Mouse (Mus musculus) right cerebral cortex, adult 2 months (tissue): Measurements from ENCODE around the gene Tmod1.

Source experiments
- DNase-seq, 2 experiments: peaks; one replicate each; pipeline ENCODE4 v3.0.0; 2021 to 2022; ENCODE audit warnings: low spot score in 2 of 2

The Tmod1 gene

GRCm38 (mm10) chr4:46038892-46039751 is at the start of gene Tmod1:
Gene Tmod1, plus strand, starts transcription at chr4:46038935.
- peak; percentile 62 to 72 for DNase-seq

DNA sequence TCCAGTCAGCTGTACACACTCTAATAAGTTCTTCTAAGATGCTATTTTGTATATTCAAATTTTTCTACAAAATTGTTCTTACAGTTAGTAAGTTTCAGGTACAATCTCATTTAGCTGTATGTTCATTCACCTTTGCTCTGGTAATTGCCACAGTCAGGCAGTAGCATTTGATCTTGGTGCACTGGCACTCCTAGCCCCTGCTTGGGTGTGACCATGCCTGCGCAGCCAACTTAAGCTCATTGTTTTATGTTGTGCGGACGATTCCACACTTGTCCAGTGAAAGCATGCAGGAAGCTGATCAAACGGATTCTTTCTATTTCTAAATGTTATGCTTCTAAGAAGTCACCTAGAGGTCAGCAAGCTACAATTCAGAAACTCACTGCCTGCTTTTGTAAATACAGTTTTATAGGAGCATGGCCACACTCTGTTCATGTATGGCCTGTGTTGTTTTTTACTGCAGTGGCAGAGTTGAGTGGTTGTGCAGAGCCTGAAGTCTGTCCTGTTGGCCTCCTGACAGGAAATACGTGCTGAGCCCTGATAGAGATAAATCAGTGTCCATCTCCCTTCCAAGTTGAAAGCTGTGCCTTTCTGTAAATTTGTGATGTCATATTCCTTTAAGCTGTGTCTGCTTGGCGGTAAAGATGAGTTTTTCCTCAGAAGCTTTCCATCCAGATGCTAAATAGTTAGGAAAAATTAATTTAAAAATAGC is 48.2 kb upstream of the Tmod1 start:
- DNase-seq, result no peak

- peak; percentile 12 to 14 for DNase-seq
Measured at GRCm38 (mm10) chr4:45998536-45998935, 40.2 kb upstream of the Tmod1 start.

DNA sequence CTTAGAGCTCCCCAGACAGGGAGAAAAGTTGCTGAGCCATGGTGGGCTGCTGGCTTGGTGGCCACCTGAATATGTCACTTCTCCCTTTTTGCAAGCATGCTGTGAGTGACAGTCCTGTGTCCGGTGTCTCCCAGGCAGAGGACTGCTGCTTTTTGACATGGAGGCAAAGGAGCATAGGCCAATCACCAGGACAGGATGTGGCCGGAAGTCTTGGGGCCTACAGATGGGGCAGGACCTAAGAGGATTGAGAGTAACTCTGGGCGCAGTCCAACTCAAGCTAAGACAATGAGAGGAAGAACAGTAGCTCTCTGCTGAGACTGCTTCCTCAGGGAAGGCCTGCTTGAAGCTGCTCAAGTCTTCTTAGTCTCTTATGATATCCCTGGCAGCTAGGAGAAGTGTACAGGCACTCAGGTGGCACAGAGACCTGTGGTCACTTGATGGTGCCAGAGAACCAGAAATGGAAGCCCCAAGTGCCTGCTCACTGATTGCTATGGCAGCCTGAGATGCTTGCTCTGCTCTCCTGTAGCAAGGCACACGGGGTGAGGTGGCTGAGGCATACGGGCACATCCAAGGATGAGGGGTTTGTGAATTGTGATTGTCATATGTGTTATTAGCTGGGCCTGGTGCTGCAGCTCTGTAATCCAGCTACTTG is 30.5 kb upstream of the Tmod1 start:
- DNase-seq, result no peak

DNA sequence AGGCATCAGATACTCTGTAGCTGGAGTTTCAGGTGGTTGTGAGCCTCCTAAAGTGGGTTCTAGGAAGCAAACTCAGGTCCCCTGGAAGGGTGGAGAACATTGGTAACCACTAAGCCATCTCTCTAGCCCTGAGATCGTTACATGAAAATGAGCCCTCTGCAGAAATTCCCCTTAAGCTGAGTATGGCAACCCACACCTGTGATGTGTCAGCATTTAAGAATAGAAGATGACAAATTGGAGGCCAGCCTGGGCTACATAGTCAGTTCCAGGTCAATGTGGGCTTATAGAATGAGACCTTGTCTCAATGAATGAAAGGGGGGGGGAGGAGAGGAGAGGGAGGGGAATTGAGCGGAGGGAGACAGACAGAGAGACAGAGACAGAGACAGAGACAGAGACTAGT is 27.0 kb upstream of the Tmod1 start:
- no peak for DNase-seq

DNA sequence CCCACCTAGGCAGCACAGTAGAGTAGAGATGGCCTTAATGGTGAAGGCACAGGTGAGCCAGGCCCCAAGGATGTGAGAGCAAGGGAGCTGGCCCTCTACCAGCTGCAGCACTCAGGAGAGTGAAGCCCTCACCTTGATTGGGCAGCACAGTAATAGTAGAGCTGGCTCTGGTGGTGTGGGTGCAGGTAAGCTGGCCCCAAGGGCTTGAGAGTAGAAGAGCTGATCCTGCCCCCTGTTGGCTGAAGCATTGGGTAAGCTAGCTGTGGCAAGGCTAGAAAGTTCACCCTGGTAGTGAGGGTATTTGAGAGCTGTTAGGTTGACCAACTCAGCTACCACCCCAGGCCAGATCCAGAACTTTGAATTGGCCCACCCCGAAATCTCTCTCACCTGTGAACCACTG is 23.1 kb upstream of the Tmod1 start:
- no peak for DNase-seq

DNA sequence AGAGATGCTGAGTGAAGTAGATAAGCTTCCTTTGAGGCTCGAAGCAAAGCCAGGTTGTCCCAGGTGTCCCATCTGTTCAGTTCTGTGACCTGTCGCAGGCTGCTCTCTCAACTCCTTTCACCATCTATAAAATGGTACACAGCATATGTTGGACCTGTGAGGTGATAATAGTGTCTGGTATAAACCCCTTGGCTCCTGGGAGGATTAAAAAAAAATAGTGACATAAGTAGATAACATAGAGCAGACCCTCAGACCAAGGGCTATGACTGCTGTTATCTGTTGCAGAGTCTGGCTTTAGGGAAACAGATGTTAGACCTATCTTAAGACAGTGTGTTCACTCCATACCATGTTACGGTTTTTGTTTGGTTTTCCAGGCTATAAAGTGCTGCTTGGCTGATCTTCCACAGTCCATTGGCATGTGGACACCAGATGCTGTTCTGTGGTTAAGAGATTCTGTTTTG is 15.7 kb upstream of the Tmod1 start:
- no peak for DNase-seq

GRCm38 (mm10) chr4:46025893-46026292 is 12.8 kb upstream of the Tmod1 start:
- peak; percentile 45 to 55 for DNase-seq

DNA sequence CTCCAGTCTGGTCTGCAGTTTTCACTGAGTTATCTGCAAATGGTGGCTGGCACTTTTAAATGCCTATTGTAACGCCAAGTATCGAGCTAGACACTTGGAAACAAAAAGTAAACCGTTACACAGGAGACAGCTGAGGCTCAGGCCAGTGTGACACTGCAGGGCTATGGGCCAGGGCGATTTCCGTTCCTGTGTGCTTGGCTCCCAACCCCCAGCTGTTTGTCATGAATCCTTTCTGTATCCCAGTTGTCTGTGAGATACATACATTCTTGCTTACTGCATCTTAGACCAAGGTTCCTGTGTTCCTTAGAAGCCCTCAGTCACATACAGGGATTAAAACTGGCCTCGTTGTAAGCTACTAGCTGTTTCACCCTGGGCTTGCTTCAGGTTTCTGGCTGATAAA is 10.5 kb upstream of the Tmod1 start:
- no peak for DNase-seq

GRCm38 (mm10) chr4:46028781-46029180 is 10.0 kb upstream of the Tmod1 start:
- DNase-seq, result no peak

DNA sequence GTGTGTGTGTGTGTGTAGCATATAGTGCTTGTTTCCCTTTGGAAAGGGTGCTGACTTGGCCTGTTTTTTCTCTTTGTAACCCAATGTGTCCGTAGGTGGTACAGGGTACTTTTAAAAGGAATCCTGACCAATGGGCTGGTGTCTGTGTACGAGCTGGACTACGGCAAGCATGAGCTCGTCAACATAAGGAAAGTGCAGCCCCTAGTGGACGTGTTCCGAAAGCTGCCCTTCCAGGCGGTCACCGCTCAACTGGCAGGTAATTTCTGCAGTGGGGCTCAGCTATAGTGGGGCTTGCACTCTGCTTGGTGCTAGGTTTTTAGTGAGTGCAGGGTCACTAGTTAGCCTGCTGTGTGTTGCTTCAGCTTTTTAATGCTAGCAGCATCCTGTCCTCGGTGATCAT is 9.2 kb upstream of the Tmod1 start:
- no peak for DNase-seq

GRCm38 (mm10) chr4:46032448-46032847 is 6.3 kb upstream of the Tmod1 start:
- no peak for DNase-seq

GRCm38 (mm10) chr4:46033197-46033596 is 5.5 kb upstream of the Tmod1 start:
- no peak for DNase-seq

GRCm38 (mm10) chr4:46038591-46038891 is 194 bp upstream of the Tmod1 start:
- no peak for DNase-seq

DNA sequence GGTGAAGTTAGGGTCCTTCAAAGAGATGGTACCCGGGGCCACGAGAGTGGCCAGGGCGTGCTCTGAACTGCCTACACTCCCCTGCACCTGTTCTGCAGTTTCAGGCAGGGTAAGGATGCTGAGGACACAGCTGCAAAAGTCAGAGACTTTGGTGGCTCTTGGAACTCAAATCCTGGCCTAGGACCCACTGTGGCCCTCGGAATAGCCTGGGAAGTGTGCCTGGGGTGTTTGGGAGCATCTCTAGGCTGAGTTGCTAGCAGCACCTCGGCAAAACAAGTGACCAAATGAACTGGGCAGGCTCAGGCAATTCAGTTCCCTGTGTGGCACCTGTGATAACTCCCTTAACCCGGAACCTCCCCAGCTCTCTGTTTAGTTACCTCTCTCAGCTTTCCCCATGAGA is 1.2 kb downstream of the Tmod1 start:
- DNase-seq, result no peak

GRCm38 (mm10) chr4:46040594-46041192 is 2.0 kb downstream of the Tmod1 start:
- peak; percentile 35 to 50 for DNase-seq

GRCm38 (mm10) chr4:46041761-46042504 is 3.2 kb downstream of the Tmod1 start:
- DNase-seq, result no peak

DNA sequence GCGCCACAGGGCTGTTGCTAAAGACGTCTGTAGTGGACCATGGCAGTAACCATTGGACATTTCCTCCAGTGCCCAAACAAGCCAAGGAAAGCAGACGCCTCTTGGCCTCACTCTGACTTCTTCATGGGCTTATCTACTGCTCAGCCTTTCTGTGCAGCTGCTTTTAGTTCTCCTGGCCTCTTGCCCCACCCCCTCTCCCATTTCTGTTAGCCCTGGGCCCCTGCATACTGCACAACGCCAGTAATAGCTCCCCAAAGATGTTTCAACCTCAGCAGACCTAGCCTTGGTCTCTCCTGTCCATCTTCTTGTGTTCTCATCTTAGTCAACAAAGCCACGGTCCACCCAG is 3.7 kb downstream of the Tmod1 start:
- no peak for DNase-seq

GRCm38 (mm10) chr4:46043361-46043760 is 4.6 kb downstream of the Tmod1 start:
- no peak for DNase-seq

- DNase-seq, result no peak
Measured at GRCm38 (mm10) chr4:46047971-46048370, 9.2 kb downstream of the Tmod1 start.

DNA sequence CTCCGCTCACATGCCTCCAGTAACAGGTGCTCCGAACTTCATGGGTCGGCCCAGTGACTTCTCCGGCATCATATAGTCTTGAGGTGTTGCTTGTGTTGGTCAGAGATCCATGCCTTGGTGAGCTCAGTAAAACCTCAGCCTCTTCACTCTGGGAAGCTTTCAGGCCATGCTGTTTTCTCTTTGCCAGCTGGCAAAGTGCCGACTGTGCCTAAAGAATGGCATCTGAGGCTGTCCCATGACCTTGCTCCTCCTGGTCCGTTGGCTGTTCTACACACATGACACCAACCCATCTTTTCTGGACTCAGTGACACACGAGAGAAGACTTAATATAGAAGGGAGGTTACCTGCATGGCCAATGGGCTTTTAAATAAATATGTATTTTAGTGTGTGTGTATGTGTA is 9.7 kb downstream of the Tmod1 start:
- no peak for DNase-seq
